Mouse (Mus musculus) liver, postnatal 0 days (tissue): ENCODE results near the gene D930007J09Rik.

Experiments
- CTCF ChIP-seq: sonication (generic); IDR thresholded peaks from 2 replicates; pipeline ENCODE4 v1.5.1; 2016; ENCODE audit warnings: antibody characterized with exemption, low read depth
- EP300 ChIP-seq: IDR thresholded peaks from 2 replicates; pipeline ENCODE4 v1.6.1; 2016; ENCODE audit warnings: antibody characterized with exemption, low read depth, mild to moderate bottlenecking

GRCm38 (mm10) chr13:32850668-32851404, 48.2 kb upstream of the D930007J09Rik start, which contains the start of gene Serpinb1a:
- no peak for TF ChIP-seq CTCF
- no peak for TF ChIP-seq EP300
